Mouse (Mus musculus) cerebellum, adult 9-11 months (tissue): ENCODE measurements at regions not wholly inside any gene's neighbourhood (a gene's known extent, or its start where the extent isn't known, plus 50 kb on each side); places are given as distances from the start of the nearest gene placed in this dataset.

Experiments used
- DNase-seq: peaks from one replicate; pipeline ENCODE4 v3.0.0; 2022

GRCm38 (mm10) chr9:67610696-67611095, 51.2 kb upstream of the Tln2 start:
- DNase-seq, result no peak

- DNase-seq, result no peak
Observed at GRCm38 (mm10) chr9:67611676-67612075, 52.2 kb upstream of the Tln2 start.

- DNase-seq, result no peak
Observed at GRCm38 (mm10) chr9:67612101-67612500, 52.6 kb upstream of the Tln2 start.

DNA sequence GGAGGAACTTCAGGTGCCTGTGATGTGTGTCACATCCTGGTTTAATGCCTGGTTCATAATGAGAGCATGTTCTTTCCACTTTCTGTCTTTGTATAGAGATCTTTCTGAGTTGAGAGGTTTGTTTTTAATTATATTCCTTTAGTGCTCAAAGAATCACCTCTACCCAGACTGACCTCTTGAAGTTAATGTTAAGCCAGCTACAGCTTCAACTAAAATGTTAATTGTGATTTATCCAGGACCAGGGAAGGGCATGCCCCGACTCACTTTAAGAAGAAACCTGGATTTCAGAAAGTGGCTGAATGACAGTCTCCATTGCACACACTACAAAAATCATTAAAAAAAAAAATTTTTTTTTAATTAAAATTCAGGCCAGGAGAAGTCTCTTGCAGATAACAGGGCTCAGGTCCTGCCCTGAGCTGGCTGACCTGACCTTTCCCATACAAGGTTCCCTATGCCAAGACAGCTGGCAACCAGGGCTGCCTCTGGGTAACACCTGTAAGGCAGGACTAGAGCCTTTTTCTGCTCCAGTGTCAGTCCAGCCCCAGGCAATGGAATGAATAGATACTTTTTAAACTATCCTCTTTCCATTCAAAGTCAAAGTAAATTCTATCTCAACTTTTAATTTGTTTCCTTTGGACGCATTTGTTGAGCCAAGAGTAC, 54.7 kb upstream of the Tln2 start:
- DNase-seq, result no peak

DNA sequence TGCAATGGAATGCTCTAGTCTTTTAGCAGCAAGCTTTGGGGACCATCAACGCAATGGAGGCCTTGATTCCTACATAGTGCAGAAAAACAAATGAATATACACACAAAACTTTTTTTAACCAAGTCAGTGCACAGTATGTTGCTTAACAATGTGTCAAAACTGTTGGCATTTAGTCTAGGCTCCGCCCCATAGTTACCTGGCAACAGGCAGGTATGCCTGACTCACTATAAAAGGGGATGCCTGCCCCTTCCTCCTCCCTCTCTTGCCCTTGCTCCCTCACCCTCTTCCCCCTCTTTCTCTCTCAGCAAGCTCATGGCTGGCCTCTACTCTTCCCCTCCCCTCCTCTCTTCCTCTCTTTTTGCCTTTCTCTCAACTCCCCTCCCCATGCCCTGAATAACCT, 56.7 kb upstream of the Tln2 start:
- no peak for DNase-seq

- peak; percentile 30 for DNase-seq
Observed at GRCm38 (mm10) chr9:67617341-67618217, 58.1 kb upstream of the Tln2 start.

DNA sequence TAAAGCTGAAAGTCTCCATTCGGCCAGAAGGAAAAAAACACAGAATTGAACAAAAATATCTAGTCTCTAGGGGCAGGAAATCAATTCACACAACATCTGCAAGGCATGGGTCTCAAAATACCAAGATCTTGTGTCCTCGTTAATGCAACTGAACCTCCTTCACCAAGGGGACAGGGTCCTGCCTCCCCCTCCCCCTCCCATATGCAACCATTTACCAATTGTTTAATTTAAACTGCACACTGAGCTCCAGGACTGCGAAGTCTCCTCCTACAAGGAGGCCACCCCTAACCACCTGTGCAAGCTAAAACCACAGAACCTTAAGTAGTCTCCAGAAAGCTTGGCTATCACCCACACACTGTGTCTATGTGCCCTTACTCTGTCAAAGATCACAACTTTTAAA, 61.4 kb upstream of the Tln2 start:
- DNase-seq, result no peak

DNA sequence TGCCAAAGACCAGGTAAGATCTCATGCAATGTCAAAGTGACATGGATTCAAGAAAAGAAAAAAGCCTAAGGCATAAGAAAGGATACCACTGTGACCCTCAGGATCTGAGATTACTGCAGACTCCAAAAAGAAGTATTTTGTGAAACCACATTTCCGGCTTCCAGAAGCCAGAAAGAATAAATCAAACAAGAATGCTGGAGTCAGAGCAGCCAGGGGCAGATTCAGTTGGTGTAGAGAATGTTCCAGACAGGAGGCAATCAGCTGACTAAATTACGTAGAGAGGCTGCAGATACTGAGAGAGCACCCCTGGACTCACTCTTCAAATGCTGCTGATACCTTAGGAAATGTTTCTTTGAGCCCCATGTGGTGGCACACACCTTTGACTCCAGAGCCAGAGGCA, 67.7 kb upstream of the Tln2 start:
- no peak for DNase-seq

GRCm38 (mm10) chr9:67629624-67630023, 70.1 kb upstream of the Tln2 start:
- DNase-seq, result no peak

- DNase-seq, result no peak
Observed at GRCm38 (mm10) chr9:67630173-67630572, 70.7 kb upstream of the Tln2 start.

GRCm38 (mm10) chr9:67631741-67632243, 72.3 kb upstream of the Tln2 start:
- no peak for DNase-seq

- DNase-seq, result peak; percentile 12
Observed at GRCm38 (mm10) chr9:67632521-67633025, 73.1 kb upstream of the Tln2 start.

- DNase-seq, result peak; percentile 23
Observed at GRCm38 (mm10) chr9:67633026-67633741, 73.7 kb upstream of the Tln2 start.

- DNase-seq, result peak; percentile 67
Observed at GRCm38 (mm10) chr9:67633761-67634441, 74.4 kb upstream of the Tln2 start.

GRCm38 (mm10) chr9:67646820-67647219, 87.3 kb upstream of the Tln2 start:
- no peak for DNase-seq

- DNase-seq, result no peak
Observed at GRCm38 (mm10) chr9:67664773-67665172, 94.5 kb upstream of the C2cd4b start.

GRCm38 (mm10) chr9:67670261-67671020, 88.8 kb upstream of the C2cd4b start:
- no peak for DNase-seq

DNA sequence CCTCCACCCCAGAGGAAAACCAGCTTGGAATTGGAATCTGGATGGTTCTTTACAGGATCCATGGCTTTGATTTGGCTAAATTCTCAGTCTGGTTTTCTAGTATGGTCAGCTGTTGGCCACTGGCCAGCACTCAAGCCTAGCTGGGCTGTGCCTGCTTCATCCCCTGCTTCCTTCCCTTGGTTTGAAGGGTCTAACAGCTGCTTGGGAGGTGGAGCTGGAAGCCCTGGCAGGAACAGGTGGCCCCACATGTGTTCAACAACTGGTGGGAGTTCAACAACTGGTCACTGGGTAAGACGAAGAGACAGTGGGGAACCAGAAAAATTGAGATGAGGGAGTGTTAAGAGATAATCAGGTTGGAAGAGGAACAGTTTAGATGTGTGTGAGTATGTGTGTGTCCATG, 82.3 kb upstream of the C2cd4b start:
- DNase-seq, result no peak

GRCm38 (mm10) chr9:67683367-67683766, 75.9 kb upstream of the C2cd4b start:
- peak; percentile 20 for DNase-seq

DNA sequence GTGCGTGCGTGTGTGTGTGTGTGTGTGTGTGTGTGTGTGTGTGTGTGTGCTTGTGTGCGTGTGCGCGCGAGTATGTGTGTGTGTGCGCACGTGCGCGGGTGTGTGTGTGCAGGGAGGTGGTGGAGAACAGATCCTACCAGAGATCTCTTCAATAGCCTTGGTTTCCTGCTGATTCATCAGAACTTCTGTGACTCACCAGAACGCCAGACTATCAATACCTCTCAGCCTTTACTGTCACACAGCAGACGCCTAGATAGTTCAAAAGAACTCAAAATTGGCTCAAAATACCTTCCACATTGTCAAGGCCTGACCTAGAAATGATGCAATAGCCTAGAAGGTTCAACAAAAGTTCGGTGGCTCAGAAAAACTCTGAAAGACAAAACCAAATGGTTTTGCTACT, 66.8 kb upstream of the C2cd4b start:
- DNase-seq, result no peak

- no peak for DNase-seq
Observed at GRCm38 (mm10) chr9:67693716-67694115, 65.5 kb upstream of the C2cd4b start.

- no peak for DNase-seq
Observed at GRCm38 (mm10) chr9:67698796-67699195, 60.4 kb upstream of the C2cd4b start.
